Mouse (Mus musculus) MEL (cell line): Measurements from ENCODE around the gene Gm20388. TPM values are rescaled to one million over a fixed set of nuclear protein-coding genes. Genes with fewer than 3 reads are reported as not detected.

Experiments used
- DNase-seq: peaks from one replicate; pipeline ENCODE4 v3.0.0; 2011; ENCODE audit warnings: low read depth, low spot score
- H3K27ac ChIP-seq: 2 replicates; pipeline ENCODE4 v1.5.1; 2012; ENCODE audit warnings: low read depth, mild to moderate bottlenecking, control low read depth, low read length, moderate library complexity; ENCODE audit not compliant: control insufficient read depth
- H3K27me3 ChIP-seq, 2 experiments: fragments of 150-350 bp in 1 of 2; sonication (generic) in 1 of 2; 2 replicates each; pipeline ENCODE4 v1.6.1; 2012; ENCODE audit warnings: low read length in 2 of 2, mild to moderate bottlenecking in 2 of 2, improper control_type of control experiment in 1 of 2, moderate library complexity in 1 of 2; ENCODE audit not compliant: insufficient read depth in 2 of 2, control insufficient read depth in 1 of 2
- H3K36me3 ChIP-seq, 2 experiments: 2 replicates each; pipeline ENCODE4 v1.6.1; 2012 to 2014; ENCODE audit warnings: low read length in 2 of 2, improper control_type of control experiment in 1 of 2, inconsistent platforms in 1 of 2, mild to moderate bottlenecking in 1 of 2; ENCODE audit not compliant: insufficient read depth in 2 of 2, control insufficient read depth in 1 of 2
- H3K4me1 ChIP-seq, 2 experiments: fragments of 150-350 bp in 1 of 2; sonication (generic) in 1 of 2; 2 replicates each; pipeline ENCODE4 v1.6.1; 2012; ENCODE audit warnings: low read length in 2 of 2, improper control_type of control experiment in 1 of 2, mild to moderate bottlenecking in 1 of 2; ENCODE audit not compliant: insufficient read depth in 2 of 2, control insufficient read depth in 1 of 2
- H3K4me3 ChIP-seq, 2 experiments: fragments of 150-350 bp in 1 of 2; sonication (generic) in 1 of 2; 2 replicates each; pipeline ENCODE4 v1.5.1; 2012; ENCODE audit warnings: low read depth in 2 of 2, low read length in 2 of 2, mild to moderate bottlenecking in 2 of 2, moderate library complexity in 2 of 2, control low read depth in 1 of 2, improper control_type of control experiment in 1 of 2; ENCODE audit not compliant: control insufficient read depth in 1 of 2, insufficient read depth in 1 of 2
- H3K79me2 ChIP-seq: 2 replicates; pipeline ENCODE4 v1.6.1; 2012; ENCODE audit warnings: mild to moderate bottlenecking, low read length, moderate library complexity; ENCODE audit not compliant: control insufficient read depth, poor library complexity, insufficient read depth
- H3K9ac ChIP-seq: 2 replicates; pipeline ENCODE4 v1.6.1; 2012; ENCODE audit warnings: low read depth, mild to moderate bottlenecking, control low read depth, low read length, moderate library complexity; ENCODE audit not compliant: control insufficient read depth, poor library complexity, severe bottlenecking
- H3K9me3 ChIP-seq: fragments of 150-350 bp; sonication (generic); replicated peaks from 2 replicates; pipeline ENCODE4 v1.6.1; 2012; ENCODE audit warnings: mild to moderate bottlenecking, low read length, improper control_type of control experiment, moderate library complexity; ENCODE audit not compliant: insufficient read depth
- BHLHE40 ChIP-seq: IDR thresholded peaks from 2 replicates; pipeline ENCODE4 v1.6.1; 2012; ENCODE audit warnings: low read depth, mild to moderate bottlenecking, inconsistent platforms, low read length, improper control_type of control experiment, borderline replicate concordance
- CTCF ChIP-seq, 3 experiments: IDR thresholded peaks in 2 of 3; conservative IDR thresholded peaks in 1 of 3; 2 replicates each; pipeline ENCODE4 v1.5.1; 2011 to 2012; ENCODE audit warnings: low read length in 3 of 3, low read depth in 2 of 3, mild to moderate bottlenecking in 2 of 3, improper control_type of control experiment in 1 of 3, inconsistent platforms in 1 of 3, mixed read lengths in 1 of 3, moderate library complexity in 1 of 3; ENCODE audit not compliant: control insufficient read depth in 1 of 3, insufficient read depth in 1 of 3, poor library complexity in 1 of 3, severe bottlenecking in 1 of 3
- E2F4 ChIP-seq: IDR thresholded peaks from 2 replicates; pipeline ENCODE4 v1.6.1; 2011; ENCODE audit warnings: low read depth, low read length, improper control_type of control experiment, borderline replicate concordance
- EP300 ChIP-seq, 2 experiments: IDR thresholded peaks; 2 replicates each; pipeline ENCODE4 v1.6.1; 2011; ENCODE audit warnings: improper control_type of control experiment in 2 of 2, low read length in 2 of 2, low read depth in 1 of 2, mild to moderate bottlenecking in 1 of 2
- HCFC1 ChIP-seq: IDR thresholded peaks from 2 replicates; pipeline ENCODE4 v1.6.1; 2012; ENCODE audit warnings: low read depth, mild to moderate bottlenecking, inconsistent platforms, low read length, improper control_type of control experiment, moderate library complexity
- MAFK ChIP-seq: IDR thresholded peaks from 2 replicates; pipeline ENCODE4 v1.6.1; 2011; ENCODE audit warnings: low read depth, mild to moderate bottlenecking, low read length, improper control_type of control experiment, borderline replicate concordance
- MAX ChIP-seq: IDR thresholded peaks from 2 replicates; pipeline ENCODE4 v1.6.1; 2011; ENCODE audit warnings: low read length, improper control_type of control experiment
- MAZ ChIP-seq: IDR thresholded peaks from 2 replicates; pipeline ENCODE4 v1.6.1; 2012; ENCODE audit warnings: low read depth, mild to moderate bottlenecking, inconsistent platforms, low read length, improper control_type of control experiment
- MEF2A ChIP-seq: IDR thresholded peaks from 2 replicates; pipeline ENCODE4 v1.6.1; 2014; ENCODE audit warnings: low read depth, mild to moderate bottlenecking, inconsistent platforms, low read length, improper control_type of control experiment; ENCODE audit not compliant: poor library complexity, insufficient replicate concordance, severe bottlenecking; ENCODE audit errors: extremely low read depth
- MXI1 ChIP-seq: IDR thresholded peaks from 2 replicates; pipeline ENCODE4 v1.6.1; 2011; ENCODE audit warnings: mild to moderate bottlenecking, low read depth, low read length, improper control_type of control experiment
- MYC ChIP-seq: IDR thresholded peaks from 2 replicates; pipeline ENCODE4 v1.6.1; 2011; ENCODE audit warnings: low read depth, mild to moderate bottlenecking, low read length, improper control_type of control experiment, moderate library complexity
- NRF1 ChIP-seq: IDR thresholded peaks from 2 replicates; pipeline ENCODE4 v1.6.1; 2014; ENCODE audit warnings: low read depth, mild to moderate bottlenecking, inconsistent platforms, low read length, improper control_type of control experiment, moderate library complexity; ENCODE audit not compliant: poor library complexity, insufficient read depth, severe bottlenecking
- POLR2AphosphoS2 ChIP-seq: IDR thresholded peaks from 2 replicates; pipeline ENCODE4 v1.6.1; 2011; ENCODE audit warnings: low read length, improper control_type of control experiment
- POLR2AphosphoS5 ChIP-seq: IDR thresholded peaks from 2 replicates; pipeline ENCODE4 v1.6.1; 2012; ENCODE audit warnings: low read depth, borderline replicate concordance, mild to moderate bottlenecking, inconsistent platforms, low read length, moderate library complexity, mixed read lengths
- RAD21 ChIP-seq: IDR thresholded peaks from 2 replicates; pipeline ENCODE4 v1.6.1; 2011; ENCODE audit warnings: mild to moderate bottlenecking, low read depth, low read length, improper control_type of control experiment
- RCOR1 ChIP-seq: IDR thresholded peaks from 2 replicates; pipeline ENCODE4 v1.6.1; 2012; ENCODE audit warnings: low read depth, mild to moderate bottlenecking, inconsistent platforms, low read length, improper control_type of control experiment
- SMC3 ChIP-seq: IDR thresholded peaks from 2 replicates; pipeline ENCODE4 v1.6.1; 2011; ENCODE audit warnings: low read depth, low read length, improper control_type of control experiment
- TBP ChIP-seq: IDR thresholded peaks from 2 replicates; pipeline ENCODE4 v1.8.0; 2011; ENCODE audit warnings: low read depth, low read length, improper control_type of control experiment
- TCF12 ChIP-seq: IDR thresholded peaks from 2 replicates; pipeline ENCODE4 v1.6.1; 2014; ENCODE audit warnings: low read depth, mild to moderate bottlenecking, inconsistent platforms, low read length, improper control_type of control experiment, moderate library complexity
- UBTF ChIP-seq: IDR thresholded peaks from 2 replicates; pipeline ENCODE4 v1.6.1; 2012; ENCODE audit warnings: low read depth, mild to moderate bottlenecking, inconsistent platforms, low read length, improper control_type of control experiment, moderate library complexity, borderline replicate concordance; ENCODE audit not compliant: insufficient read depth
- USF1 ChIP-seq: IDR thresholded peaks from 2 replicates; pipeline ENCODE4 v1.6.1; 2014; ENCODE audit warnings: low read depth, mild to moderate bottlenecking, inconsistent platforms, low read length, improper control_type of control experiment, moderate library complexity
- USF2 ChIP-seq, 2 experiments: IDR thresholded peaks; 2 replicates each; pipeline ENCODE4 v1.6.1; 2011 to 2012; ENCODE audit warnings: improper control_type of control experiment in 2 of 2, low read length in 2 of 2, borderline replicate concordance in 1 of 2, inconsistent platforms in 1 of 2, low read depth in 1 of 2, mild to moderate bottlenecking in 1 of 2; ENCODE audit not compliant: insufficient read depth in 1 of 2
- ZC3H11A ChIP-seq: IDR thresholded peaks from 2 replicates; pipeline ENCODE4 v1.6.1; 2012; ENCODE audit warnings: low read depth, mild to moderate bottlenecking, inconsistent platforms, low read length, improper control_type of control experiment
- ZKSCAN1 ChIP-seq: IDR thresholded peaks from 2 replicates; pipeline ENCODE4 v1.6.1; 2012; ENCODE audit warnings: low read depth, mild to moderate bottlenecking, inconsistent platforms, low read length, improper control_type of control experiment, moderate library complexity
- ZMIZ1 ChIP-seq: IDR thresholded peaks from 2 replicates; pipeline ENCODE4 v1.6.1; 2012; ENCODE audit warnings: low read depth, mild to moderate bottlenecking, inconsistent platforms, low read length, improper control_type of control experiment, moderate library complexity
- ZNF384 ChIP-seq: IDR thresholded peaks from 2 replicates; pipeline ENCODE4 v1.6.1; 2012; ENCODE audit warnings: low read depth, mild to moderate bottlenecking, inconsistent platforms, low read length, improper control_type of control experiment
- polyA plus RNA-seq, 2 experiments: library from polyadenylated mRNA; stranded (reverse) in 1 of 2; unstranded in 1 of 2; fragments of >175 nt in 1 of 2; fragments of >200 nt in 1 of 2; gene quantifications; 2 replicates each; pipeline versions ENCODE4 v1.2.1 to v1.2.4; 2012; ENCODE audit warnings: low replicate concordance in 2 of 2, low read depth in 1 of 2; ENCODE audit not compliant: insufficient read length in 2 of 2, insufficient read depth in 1 of 2, missing spikeins in 1 of 2
- total RNA-seq: library from RNA; depleted of rRNA; stranded (reverse); fragments of 300-350 nt; gene quantifications from 2 replicates; pipeline ENCODE4 v1.2.3, GENCODE M21; 2012

The Gm20388 gene
- total and polyA plus RNA-seq, 3 experiments: 11.1 to 17.8 TPM; not detected in 1

DNA sequence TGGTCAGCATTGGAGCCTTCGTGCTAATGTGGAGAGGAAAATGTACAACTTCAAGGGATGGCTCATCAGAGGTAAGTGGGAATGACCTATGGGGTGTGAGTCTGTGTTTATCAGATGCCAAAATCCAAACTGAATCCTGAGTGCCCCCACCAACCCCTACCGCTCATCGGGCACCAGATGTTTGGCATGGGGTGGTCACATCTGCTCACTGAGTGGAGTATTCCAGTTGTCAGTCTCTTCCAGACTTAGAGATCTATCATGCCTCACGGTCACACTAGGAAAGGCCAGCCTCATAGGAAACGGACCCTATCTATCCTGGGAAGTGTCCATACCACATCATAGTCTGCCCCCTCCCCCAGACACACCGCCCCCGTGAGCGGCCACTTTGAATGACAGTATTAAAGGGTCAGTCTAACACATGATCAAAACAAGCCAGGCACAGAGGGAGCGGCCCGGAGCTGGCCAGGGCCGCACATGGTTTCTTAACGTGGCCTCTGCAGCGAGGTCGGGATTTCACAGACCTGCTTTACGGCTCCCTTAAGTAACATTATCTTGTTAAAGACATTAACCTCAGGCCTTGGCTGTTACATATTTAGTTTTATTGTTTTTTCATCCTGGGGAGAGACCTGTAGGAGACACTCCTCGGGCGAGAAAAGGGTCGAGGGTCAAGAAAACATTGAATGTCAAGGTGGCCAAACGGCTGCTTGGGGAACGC lies 1122.8 kb downstream of the Gm20388 start:
- Histone ChIP-seq H3K9me3 (no peaks in the 10 kb centered on the region), H3K27me3 (no peaks in the 10 kb centered on the region), H3K79me2 (no peaks in the 10 kb centered on the region), H3K27ac (no peak overlapping the region), H3K36me3 (no peaks in the 10 kb centered on the region), H3K4me1 (no peaks in the 10 kb centered on the region), H3K9ac (no peak overlapping the region), H3K4me3 (no peak overlapping the region)
- DNase-seq: no peak
- no peak for TF ChIP-seq ZNF384
- no peak for TF ChIP-seq RAD21
- TF ChIP-seq ZC3H11A: no peak
- no peak for TF ChIP-seq ZMIZ1
- no peak for TF ChIP-seq SMC3
- no peak for TF ChIP-seq HCFC1
- no peak for TF ChIP-seq MAFK
- no peak for TF ChIP-seq UBTF
- no peak for TF ChIP-seq USF1
- TF ChIP-seq EP300 (IDR thresholded peaks at IDR 0.05; ENCODE audit: low read depth in 1 of 2, low read length in 2 of 2): no peak
- no peak for TF ChIP-seq USF2 (IDR thresholded peaks at IDR 0.05; ENCODE audit: borderline replicate concordance in 1 of 2, insufficient read depth in 1 of 2, low read depth in 1 of 2, low read length in 2 of 2)
- TF ChIP-seq MYC: no peak
- TF ChIP-seq POLR2AphosphoS5: no peak
- no peak for TF ChIP-seq BHLHE40
- TF ChIP-seq MAX: no peak
- no peak for TF ChIP-seq MAZ
- TF ChIP-seq MEF2A: no peak
- no peak for TF ChIP-seq MXI1
- no peak for TF ChIP-seq POLR2AphosphoS2
- TF ChIP-seq ZKSCAN1: no peak

- no peak overlapping the region for H3K9ac ChIP-seq
- no peak overlapping the region for H3K27ac ChIP-seq
- H3K36me3 ChIP-seq: no peaks in the 10 kb centered on the region
- H3K9me3 ChIP-seq: no peaks in the 10 kb centered on the region
- H3K4me3 ChIP-seq: no peak overlapping the region
- H3K79me2 ChIP-seq: no peaks in the 10 kb centered on the region
- no peak for DNase-seq
- no peaks in the 10 kb centered on the region for H3K4me1 ChIP-seq
- no peaks in the 10 kb centered on the region for H3K27me3 ChIP-seq
- no peak for TF ChIP-seq MAFK
- TF ChIP-seq RCOR1: no peak
- TF ChIP-seq MEF2A: no peak
- TF ChIP-seq RAD21: no peak
- TF ChIP-seq NRF1: no peak
- no peak for TF ChIP-seq POLR2AphosphoS5
- TF ChIP-seq USF1: no peak
- no peak for TF ChIP-seq CTCF (IDR thresholded peaks at IDR 0.05 in 2 of 3, conservative IDR thresholded peaks at IDR 0.05 in 1 of 3; ENCODE audit: control insufficient read depth in 1 of 3, insufficient read depth in 1 of 3, low read depth in 2 of 3, low read length in 3 of 3, poor library complexity in 1 of 3, severe bottlenecking in 1 of 3)
- TF ChIP-seq E2F4: no peak
- TF ChIP-seq USF2 (IDR thresholded peaks at IDR 0.05; ENCODE audit: borderline replicate concordance in 1 of 2, insufficient read depth in 1 of 2, low read depth in 1 of 2, low read length in 2 of 2): no peak
- TF ChIP-seq UBTF: no peak
- no peak for TF ChIP-seq TBP
- no peak for TF ChIP-seq SMC3
- TF ChIP-seq TCF12: no peak
- TF ChIP-seq ZMIZ1: no peak
These were observed 1125.0 kb downstream of the Gm20388 start for GRCm38 (mm10) chr8:121035611-121036010.
